Mouse (Mus musculus) c-Kit-positive CD71-negative TER-119-negative erythroid progenitor cells, embryonic 14.5 days (primary cell): ENCODE results near the gene Scamp1.

Source experiments
- DNase-seq: peaks from one replicate; pipeline ENCODE4 v3.0.0-alpha.2; 2013; ENCODE audit warnings: low read depth

The Scamp1 gene

GRCm38 (mm10) chr13:94224717-94225705, 60.6 kb downstream of the Scamp1 start:
- no peak for DNase-seq

GRCm38 (mm10) chr13:94223609-94224008, 62.0 kb downstream of the Scamp1 start:
- DNase-seq, result no peak

GRCm38 (mm10) chr13:94212716-94213115, 72.9 kb downstream of the Scamp1 start:
- DNase-seq, result no peak

GRCm38 (mm10) chr13:94212179-94212578, 73.5 kb downstream of the Scamp1 start:
- DNase-seq, result no peak

- no peak for DNase-seq
Observed at GRCm38 (mm10) chr13:94211236-94212119, 74.2 kb downstream of the Scamp1 start.

GRCm38 (mm10) chr13:94208892-94209291, 76.8 kb downstream of the Scamp1 start:
- no peak for DNase-seq

GRCm38 (mm10) chr13:94207973-94208372, 77.7 kb downstream of the Scamp1 start:
- DNase-seq, result no peak

- DNase-seq, result peak; percentile 35
Observed at GRCm38 (mm10) chr13:94205234-94205633, 80.4 kb downstream of the Scamp1 start.

GRCm38 (mm10) chr13:94199829-94200228, 85.8 kb downstream of the Scamp1 start:
- no peak for DNase-seq

- no peak for DNase-seq
Observed at GRCm38 (mm10) chr13:94198616-94199015, 87.0 kb downstream of the Scamp1 start.

GRCm38 (mm10) chr13:94193227-94193626, 92.4 kb downstream of the Scamp1 start:
- no peak for DNase-seq

GRCm38 (mm10) chr13:94190386-94190785, 95.3 kb downstream of the Scamp1 start:
- DNase-seq, result no peak

GRCm38 (mm10) chr13:94188200-94189086, 97.2 kb downstream of the Scamp1 start:
- DNase-seq, result no peak

- DNase-seq, result no peak
Observed at GRCm38 (mm10) chr13:94185631-94186030, 100.0 kb downstream of the Scamp1 start.

- DNase-seq, result no peak
Observed at GRCm38 (mm10) chr13:94184726-94185456, 100.8 kb downstream of the Scamp1 start.

GRCm38 (mm10) chr13:94183372-94184021, 102.2 kb downstream of the Scamp1 start:
- no peak for DNase-seq

- DNase-seq, result no peak
Observed at GRCm38 (mm10) chr13:94182026-94182425, 103.6 kb downstream of the Scamp1 start.

- no peak for DNase-seq
Observed at GRCm38 (mm10) chr13:94180477-94181420, 104.9 kb downstream of the Scamp1 start.

GRCm38 (mm10) chr13:94178401-94179040, 107.1 kb downstream of the Scamp1 start:
- DNase-seq, result no peak
